In the genomic region with DNA sequence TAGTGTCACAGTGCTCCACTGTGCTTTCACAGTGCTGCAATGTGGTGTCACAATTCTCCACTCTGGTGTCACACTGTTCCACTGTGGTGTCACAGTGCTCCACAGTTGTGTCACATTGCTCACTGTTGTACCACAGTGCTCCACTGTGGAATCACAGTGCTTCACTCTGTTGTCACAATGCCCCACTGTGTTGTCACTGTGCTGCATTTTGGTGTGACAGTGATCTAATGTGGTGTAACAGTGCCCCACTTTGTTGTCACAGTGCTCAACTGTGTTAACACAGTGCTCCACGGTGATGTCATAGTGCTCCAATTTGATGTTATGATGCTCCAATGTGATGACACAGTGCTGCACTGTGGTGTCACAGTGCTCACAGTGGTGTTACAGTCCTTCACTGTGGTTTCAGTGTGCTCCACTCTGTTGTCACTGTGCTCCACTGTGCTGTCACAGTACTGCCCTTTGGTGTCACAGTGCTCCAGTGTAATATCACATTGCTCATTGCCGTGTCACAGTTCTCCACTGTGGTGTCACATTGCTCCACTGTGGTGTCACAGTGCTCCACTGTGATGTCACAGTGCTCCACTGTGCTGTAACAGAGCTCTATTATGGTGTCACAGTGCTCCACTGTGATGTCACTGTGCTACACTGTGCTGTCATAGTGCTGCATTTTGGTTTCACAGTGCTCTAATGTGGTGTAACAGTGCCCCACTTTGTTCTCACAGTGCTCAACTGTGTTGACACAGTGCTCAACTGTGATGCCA, we compare ENCODE assay signal across 9 mouse cellular contexts.
A peak's percentile ranks its signal among the peaks of the same experiment; 100 is the strongest.
DNase-seq lines count a peak whose midpoint lies in the region; ATAC-seq and TF ChIP-seq lines count a peak whose summit lies in the region.
"Had no signal": no experiment of that assay in that cellular context is flagged by ENCODE, and none has a peak within 500 bp of the region (broad histone marks: within the 10 kb centered on the region; RNA-seq: fewer than 3 reads in every experiment).

No protein-coding gene starts in this region.

- ATAC-seq in CD4-positive, CD25-positive, alpha-beta regulatory T cell, adult 4 months: no peak
- no peak for ATAC-seq in neural tube, embryonic 15.5 days (ENCODE audit: low FRiP score)
- ATAC-seq in liver, embryonic 12.5 days: 0 out of 2 replicates have a peak, but pooled peaks have one; percentile 42
- ATAC-seq in stomach, embryonic 16.5 days (ENCODE audit: insufficient read depth, low FRiP score): peak; percentile 45; the same call in 1 of the 2 replicates

- DNase-seq in CD4-positive, CD25-positive, alpha-beta regulatory T cell, adult 2 months (ENCODE audit: low read depth, low spot score): peak; percentile 4
- peak; percentile 4 for DNase-seq in neural tube, embryonic 10.5 days (ENCODE audit: extremely low spot score, low spot score)
- DNase-seq in left cerebral cortex, adult 2 months (ENCODE audit: extremely low spot score in 1 of 2, low spot score in 2 of 2): no peak
- no peak for DNase-seq in thymus, postnatal 36 days
- DNase-seq: right cerebral cortex, postnatal 14 days had no signal

- H3K36me3 ChIP-seq in neural tube, embryonic 15.5 days: no peaks in the 10 kb centered on the region
- H3K36me3 ChIP-seq in liver, embryonic 12.5 days: no peaks in the 10 kb centered on the region
- H3K36me3 ChIP-seq in stomach, embryonic 16.5 days (ENCODE audit: control insufficient read depth, insufficient read depth, low read length): no peaks in the 10 kb centered on the region

- 98% methylated on average over 2 of the region's 2 CpGs for WGBS in neural tube, embryonic 15.5 days
- whole genome bisulfite sequencing in liver, embryonic 12.5 days (ENCODE audit: insufficient replicate concordance): 63% methylated on average over 2 of the region's 2 CpGs
- WGBS in stomach, embryonic 16.5 days: 90% methylated on average over 2 of the region's 2 CpGs

- no peak overlapping the region for H3K4me3 ChIP-seq in neural tube, embryonic 15.5 days (replicated peaks)
- H3K4me3 ChIP-seq in liver, embryonic 12.5 days: no peak overlapping the region
- H3K4me3 ChIP-seq in stomach, embryonic 16.5 days (replicated peaks; ENCODE audit: low read length): no peak overlapping the region
- no peak overlapping the region for H3K4me3 ChIP-seq in left cerebral cortex, adult 2 months

- H3K9me3 ChIP-seq in neural tube, embryonic 15.5 days (replicated peaks): peaks cover 19% of the 10 kb centered on the region; the same call in 1 of the 2 replicates
- H3K9me3 ChIP-seq in liver, embryonic 12.5 days (replicated peaks): peaks cover 75% of the 10 kb centered on the region
- peaks cover 14% of the 10 kb centered on the region for H3K9me3 ChIP-seq in stomach, embryonic 16.5 days (replicated peaks; ENCODE audit: control insufficient read depth, low read length)

- intact Hi-C loops in left cerebral cortex, adult 2 months (cut with DNase I): no loop called here

- H3K4me2 ChIP-seq in neural tube, embryonic 15.5 days: no peak overlapping the region
- H3K4me2 ChIP-seq in liver, embryonic 12.5 days: no peak overlapping the region
- no peak overlapping the region for H3K4me2 ChIP-seq in stomach, embryonic 16.5 days (ENCODE audit: low read depth, low read length)

- no peak overlapping the region for H3K27ac ChIP-seq in neural tube, embryonic 15.5 days (replicated peaks)
- H3K27ac ChIP-seq in liver, embryonic 12.5 days: no peak overlapping the region
- H3K27ac ChIP-seq in stomach, embryonic 16.5 days (ENCODE audit: low read length): no peak overlapping the region
- H3K27ac ChIP-seq in left cerebral cortex, adult 2 months: no peak overlapping the region

- no peak overlapping the region for H3K9ac ChIP-seq in neural tube, embryonic 15.5 days (replicated peaks)
- no peak overlapping the region for H3K9ac ChIP-seq in liver, embryonic 12.5 days
- no peak overlapping the region for H3K9ac ChIP-seq in stomach, embryonic 16.5 days (ENCODE audit: low read length)

- no peaks in the 10 kb centered on the region for H3K27me3 ChIP-seq in neural tube, embryonic 15.5 days (replicated peaks)
- no peaks in the 10 kb centered on the region for H3K27me3 ChIP-seq in liver, embryonic 12.5 days (replicated peaks)
- H3K27me3 ChIP-seq in stomach, embryonic 16.5 days (ENCODE audit: control insufficient read depth, insufficient read depth, low read length): no peaks in the 10 kb centered on the region

- TF ChIP-seq CTCF in left cerebral cortex, adult 2 months (IDR thresholded peaks at IDR 0.05): no peak

- no peaks in the 10 kb centered on the region for H3K4me1 ChIP-seq in neural tube, embryonic 15.5 days
- H3K4me1 ChIP-seq in liver, embryonic 12.5 days: no peaks in the 10 kb centered on the region
- no peaks in the 10 kb centered on the region for H3K4me1 ChIP-seq in stomach, embryonic 16.5 days (ENCODE audit: control insufficient read depth, insufficient read depth, low read length)

Comparison
In these comparisons a context has a peak if more than half of its experiments do, and no peak if none do; other contexts are left out.
1. DNase-seq: peak in CD4-positive, CD25-positive, alpha-beta regulatory T cell, adult 2 months (single experiment) and neural tube, embryonic 10.5 days (single experiment); none in left cerebral cortex, adult 2 months (0 of 2) and thymus, postnatal 36 days (0 of 2).
2. ATAC-seq: peak in liver, embryonic 12.5 days (single experiment) and stomach, embryonic 16.5 days (single experiment); none in CD4-positive, CD25-positive, alpha-beta regulatory T cell, adult 4 months (single experiment) and neural tube, embryonic 15.5 days (single experiment).